Mouse (Mus musculus): ENCODE data around the gene Tmem63a. TPM values are rescaled to one million over a fixed set of nuclear protein-coding genes. Genes with fewer than 3 reads are reported as not detected.
"Not testable (repeated sequence)": the region's sequence is repeated elsewhere in the genome, so short reads cannot be mapped to it uniquely, and the experiment has no call there.

Gene Tmem63a
- polyA plus RNA-seq, 1 experiment from 2014 or later: 8.0 TPM

DNA sequence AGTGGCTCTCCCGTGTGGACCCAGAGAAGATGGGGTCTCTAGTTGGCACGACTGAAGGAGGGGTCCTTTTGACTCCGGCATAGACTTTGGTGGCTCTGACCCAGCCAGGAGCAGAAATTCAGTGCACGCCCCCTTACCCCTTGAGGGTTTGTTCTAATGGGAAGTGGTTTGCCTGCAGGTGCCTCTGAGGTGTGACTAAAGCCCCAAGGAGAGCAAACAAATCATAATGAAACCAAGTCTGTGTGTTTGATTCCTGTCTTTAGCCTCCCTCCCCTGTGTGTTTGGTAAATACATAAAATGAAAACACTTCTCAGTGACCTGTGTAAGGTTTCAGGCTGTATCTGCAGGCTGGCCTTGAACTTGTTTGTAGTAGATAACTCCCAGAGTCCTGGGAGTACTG, 15.9 kb upstream of the Tmem63a start:
- 0 out of 2 replicates have a peak, but pooled peaks cover 6% of the 10 kb centered on the region for H3K27me3 ChIP-seq
- H3K4me1 ChIP-seq (replicated peaks): peaks cover 6% of the 10 kb centered on the region; the same call in 1 of the 2 replicates
- no peak overlapping the region for H3K4me2 ChIP-seq
- H3K9me3 ChIP-seq (replicated peaks): no peaks in the 10 kb centered on the region
- H3K4me3 ChIP-seq (replicated peaks): no peak overlapping the region
- 58% methylated on average over 4 of the region's 4 CpGs for WGBS (ENCODE audit: insufficient replicate concordance)
- no peak for ATAC-seq (ENCODE audit: insufficient read depth)
- no peak overlapping the region for H3K9ac ChIP-seq
- no peak overlapping the region for H3K27ac ChIP-seq (replicated peaks)
- H3K36me3 ChIP-seq (replicated peaks): no peaks in the 10 kb centered on the region

DNA sequence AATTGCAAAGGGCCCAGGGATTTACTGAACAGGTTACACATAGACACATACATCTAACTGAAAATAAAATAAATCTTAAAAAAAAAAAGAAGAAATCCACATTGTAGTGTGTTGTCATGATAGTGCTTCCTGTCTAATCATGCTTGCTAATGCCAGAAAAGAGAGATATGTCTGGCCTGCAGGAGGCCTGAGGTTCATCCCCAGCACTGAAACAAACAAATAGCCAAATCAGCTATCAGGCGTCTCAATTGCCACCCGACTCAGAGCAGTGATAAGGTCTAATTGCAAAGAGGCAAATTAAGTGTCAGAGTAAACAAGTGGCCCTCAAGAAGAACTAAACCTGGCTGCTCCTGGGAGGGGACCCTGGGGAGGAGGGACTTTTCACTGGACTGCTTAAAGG, 12.5 kb upstream of the Tmem63a start:
- peaks cover 11% of the 10 kb centered on the region for H3K4me1 ChIP-seq (replicated peaks)
- H3K27ac ChIP-seq (replicated peaks): no peak overlapping the region
- WGBS (ENCODE audit: insufficient replicate concordance): 26% methylated on average over 2 of the region's 2 CpGs
- ATAC-seq (ENCODE audit: insufficient read depth): no peak
- no peak overlapping the region for H3K4me3 ChIP-seq (replicated peaks)
- no peaks in the 10 kb centered on the region for H3K9me3 ChIP-seq (replicated peaks)
- no peak overlapping the region for H3K4me2 ChIP-seq
- peaks cover 24% of the 10 kb centered on the region for H3K27me3 ChIP-seq
- H3K9ac ChIP-seq: no peak overlapping the region
- no peaks in the 10 kb centered on the region for H3K36me3 ChIP-seq (replicated peaks)

- no peak overlapping the region for H3K4me3 ChIP-seq (replicated peaks)
- H3K36me3 ChIP-seq (replicated peaks): no peaks in the 10 kb centered on the region
- no peak overlapping the region for H3K27ac ChIP-seq (replicated peaks)
- WGBS (ENCODE audit: insufficient replicate concordance): 71% methylated on average over 3 of the region's 3 CpGs
- H3K27me3 ChIP-seq: peaks cover 39% of the 10 kb centered on the region
- H3K9ac ChIP-seq: no peak overlapping the region
- no peak overlapping the region for H3K4me2 ChIP-seq
- H3K9me3 ChIP-seq (replicated peaks): no peaks in the 10 kb centered on the region
- ATAC-seq (ENCODE audit: insufficient read depth): no peak
- peaks cover 26% of the 10 kb centered on the region for H3K4me1 ChIP-seq (replicated peaks)
Measured at GRCm38 (mm10) chr1:180931106-180931505, 11.0 kb upstream of the Tmem63a start.

DNA sequence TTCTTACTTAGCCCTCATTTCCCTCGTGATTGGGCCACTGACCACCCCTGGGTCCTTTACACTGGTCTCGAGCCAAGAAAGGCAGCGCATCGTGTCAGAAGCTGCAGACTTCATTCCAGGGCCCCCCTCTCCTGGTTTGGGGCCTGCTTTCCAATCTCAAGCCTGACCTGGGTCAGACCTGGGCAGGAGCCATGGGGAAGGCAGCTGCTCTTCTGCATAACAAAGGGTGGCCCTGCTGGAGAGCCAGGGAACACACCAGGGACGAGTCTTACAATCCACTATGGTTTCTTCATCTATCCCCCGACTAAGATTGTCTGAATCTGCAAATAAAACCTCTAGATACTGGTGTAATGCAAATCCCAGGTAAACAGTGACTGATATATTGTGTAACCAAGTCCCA, 8.5 kb upstream of the Tmem63a start:
- Histone ChIP-seq H3K9me3 (replicated peaks) (no peaks in the 10 kb centered on the region), H3K4me3 (replicated peaks) (no peak overlapping the region), H3K4me1 (replicated peaks) (peaks cover 46% of the 10 kb centered on the region), H3K4me2 (no peak overlapping the region), H3K27ac (replicated peaks) (no peak overlapping the region), H3K27me3 (peaks cover 37% of the 10 kb centered on the region), H3K36me3 (replicated peaks) (no peaks in the 10 kb centered on the region), H3K9ac (no peak overlapping the region)
- ATAC-seq (ENCODE audit: insufficient read depth): no peak
- WGBS (ENCODE audit: insufficient replicate concordance): 46% methylated on average over 6 of the region's 6 CpGs

DNA sequence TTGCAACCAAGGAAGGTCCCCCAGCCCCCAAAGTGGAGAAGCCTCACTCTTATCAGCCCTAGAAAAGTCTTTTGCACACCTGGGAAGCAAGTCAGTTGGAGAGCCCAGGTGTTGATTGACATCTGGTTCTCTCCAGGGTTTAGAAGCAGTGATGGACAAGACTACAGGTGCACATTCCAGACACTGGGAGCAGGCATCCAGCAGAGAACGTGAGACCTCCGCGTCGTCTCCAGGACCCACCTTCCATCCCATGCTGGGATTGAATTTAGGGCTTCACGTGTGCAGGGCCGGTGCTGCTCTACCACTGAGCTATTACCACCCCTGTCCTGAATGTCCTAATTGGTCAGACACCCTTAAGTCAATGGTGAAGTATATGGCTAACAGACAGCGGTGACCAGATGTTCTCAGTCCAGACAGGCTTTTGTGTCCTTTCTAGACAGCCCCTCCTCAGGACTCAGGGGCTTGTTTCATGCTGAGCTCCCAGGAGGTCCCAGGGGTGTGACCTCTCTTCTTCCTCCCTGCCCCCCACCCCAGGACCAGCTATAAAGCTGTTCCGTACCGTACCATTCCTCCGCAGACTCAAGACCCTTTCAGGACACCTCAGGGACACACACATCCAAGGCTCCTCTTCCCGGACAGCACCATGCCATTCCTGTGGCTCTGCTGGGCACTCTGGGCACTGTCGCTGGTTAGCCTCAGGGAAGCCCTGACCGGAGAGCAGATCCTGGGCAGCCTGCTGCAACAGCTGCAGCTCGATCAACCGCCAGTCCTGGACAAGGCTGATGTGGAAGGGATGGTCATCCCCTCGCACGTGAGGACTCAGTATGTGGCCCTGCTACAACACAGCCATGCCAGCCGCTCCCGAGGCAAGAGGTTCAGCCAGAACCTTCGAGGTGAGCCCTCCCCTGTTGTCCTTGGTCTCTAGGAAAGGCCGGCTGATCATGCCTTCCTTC, 7.4 kb upstream of the Tmem63a start, which contains the start of gene Lefty1:
TSS of gene Lefty1 (plus strand) at position 556 of the 953 bp plus-strand sequence.
- peaks cover 46% of the 10 kb centered on the region for H3K4me1 ChIP-seq (replicated peaks)
- H3K4me2 ChIP-seq: peak within 1 kb of the TSS; percentile 83
- H3K9ac ChIP-seq: 0 out of 2 replicates have a peak within 1 kb of the TSS, but pooled peaks have one; percentile 48
- H3K27me3 ChIP-seq: peaks cover 37% of the 10 kb centered on the region
- H3K27ac ChIP-seq (replicated peaks): no peak within 1 kb of the TSS
- no peaks in the 10 kb centered on the region for H3K9me3 ChIP-seq (replicated peaks)
- peak within 1 kb of the TSS; percentile 58 for H3K4me3 ChIP-seq (replicated peaks)
- ATAC-seq (ENCODE audit: insufficient read depth): no peak
- H3K36me3 ChIP-seq (replicated peaks): no peaks in the 10 kb centered on the region
- WGBS (ENCODE audit: insufficient replicate concordance): 38% methylated on average over 21 of the region's 21 CpGs

- H3K4me1 ChIP-seq (replicated peaks): peaks cover 60% of the 10 kb centered on the region
- peak; percentile 96 for ATAC-seq (ENCODE audit: insufficient read depth)
Measured at GRCm38 (mm10) chr1:180936610-180937398, 5.3 kb upstream of the Tmem63a start.

GRCm38 (mm10) chr1:180937631-180938030, 4.5 kb upstream of the Tmem63a start:
- Histone ChIP-seq H3K4me2 (peak overlapping the region; percentile 83), H3K4me1 (replicated peaks) (peaks cover 66% of the 10 kb centered on the region), H3K27me3 (peaks cover 37% of the 10 kb centered on the region), H3K27ac (replicated peaks) (peak overlapping the region; percentile 69; the same call in 1 of the 2 replicates), H3K9ac (0 out of 2 replicates have a peak overlapping the region, but pooled peaks have one; percentile 48), H3K4me3 (replicated peaks) (peak overlapping the region; percentile 58)
- WGBS (ENCODE audit: insufficient replicate concordance): 64% methylated on average over 13 of the region's 13 CpGs
- not testable (repeated sequence) for H3K36me3 ChIP-seq (replicated peaks); ATAC-seq (ENCODE audit: insufficient read depth); H3K9me3 ChIP-seq (replicated peaks)

More at GRCm38 (mm10) chr1:180936610-180937398, 5.3 kb upstream of the Tmem63a start:
- peak overlapping the region; percentile 58 for H3K4me3 ChIP-seq (replicated peaks)
- H3K36me3 ChIP-seq (replicated peaks); H3K9me3 ChIP-seq (replicated peaks): not testable (repeated sequence)
- peak overlapping the region; percentile 48 for H3K9ac ChIP-seq
- peaks cover 37% of the 10 kb centered on the region for H3K27me3 ChIP-seq
- WGBS (ENCODE audit: insufficient replicate concordance): 3% methylated on average over 40 of the region's 41 CpGs
- peak overlapping the region; percentile 69 for H3K27ac ChIP-seq (replicated peaks)
- H3K4me2 ChIP-seq: peak overlapping the region; percentile 83

DNA sequence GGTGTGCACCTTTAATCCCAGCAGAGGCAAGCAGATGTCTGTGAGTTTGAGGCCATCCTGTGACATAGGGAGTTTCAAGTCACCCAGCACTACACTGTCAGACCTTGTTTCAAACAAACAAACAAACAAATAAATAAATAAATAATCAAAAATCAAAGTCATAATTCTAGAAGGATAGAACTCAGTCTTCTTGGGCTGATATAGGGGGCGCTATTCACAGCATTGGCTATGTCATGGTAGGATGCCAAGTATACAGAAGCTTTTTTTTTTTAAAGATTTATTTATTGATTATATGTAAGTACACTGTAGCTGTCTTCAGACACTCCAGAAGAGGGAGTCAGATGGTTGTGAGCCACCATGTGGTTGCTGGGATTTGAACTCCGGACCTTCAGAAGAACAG, 3.4 kb upstream of the Tmem63a start:
- not testable (repeated sequence) for H3K4me2 ChIP-seq; H3K36me3 ChIP-seq (replicated peaks); H3K9me3 ChIP-seq (replicated peaks); H3K9ac ChIP-seq; H3K27ac ChIP-seq (replicated peaks); ATAC-seq (ENCODE audit: insufficient read depth); H3K4me3 ChIP-seq (replicated peaks)
- peaks cover 75% of the 10 kb centered on the region for H3K4me1 ChIP-seq (replicated peaks)
- H3K27me3 ChIP-seq: peaks cover 27% of the 10 kb centered on the region
- 82% methylated on average over 2 of the region's 2 CpGs for WGBS (ENCODE audit: insufficient replicate concordance)

- ATAC-seq (ENCODE audit: insufficient read depth): no peak
- Histone ChIP-seq H3K4me1 (replicated peaks) (peaks cover 75% of the 10 kb centered on the region), H3K9me3 (replicated peaks) (no peaks in the 10 kb centered on the region), H3K4me2 (peak overlapping the region; percentile 96), H3K27ac (replicated peaks) (no peak overlapping the region), H3K36me3 (replicated peaks) (no peaks in the 10 kb centered on the region), H3K4me3 (replicated peaks) (peak overlapping the region; percentile 92; the same call in 1 of the 2 replicates), H3K27me3 (peaks cover 6% of the 10 kb centered on the region), H3K9ac (peak overlapping the region; percentile 91; the same call in 1 of the 2 replicates)
- 72% methylated on average over 7 of the region's 7 CpGs for WGBS (ENCODE audit: insufficient replicate concordance)
Measured at GRCm38 (mm10) chr1:180940776-180941460, 1.2 kb upstream of the Tmem63a start.

DNA sequence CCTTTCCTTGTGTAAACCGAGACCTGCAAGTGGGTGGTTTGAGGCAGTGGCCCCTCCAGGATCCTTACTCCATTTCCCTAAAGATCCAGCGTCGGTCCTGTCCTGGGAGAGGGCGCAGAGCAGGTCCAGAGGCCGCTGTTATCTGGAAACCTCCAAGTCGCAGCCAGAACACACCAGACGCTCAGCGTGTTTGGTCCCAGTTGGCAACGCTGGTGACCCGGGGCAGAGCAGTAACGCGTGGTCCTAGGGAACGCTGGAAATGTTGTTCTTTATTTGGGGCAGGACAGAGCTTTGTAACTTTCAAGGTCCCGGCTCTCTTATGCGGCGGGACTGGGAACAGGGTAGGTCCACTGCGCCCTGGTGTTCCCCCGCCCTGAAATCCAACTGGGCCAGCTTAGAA, 418 bp upstream of the Tmem63a start:
- peak; percentile 7; the same call in 1 of the 2 replicates for ATAC-seq (ENCODE audit: insufficient read depth)
- H3K4me3 ChIP-seq (replicated peaks): peak overlapping the region; percentile 92
- WGBS (ENCODE audit: insufficient replicate concordance): 6% methylated on average over 18 of the region's 18 CpGs
- H3K4me2 ChIP-seq: peak overlapping the region; percentile 96
- no peaks in the 10 kb centered on the region for H3K27me3 ChIP-seq
- H3K27ac ChIP-seq (replicated peaks): peak overlapping the region; percentile 89
- no peaks in the 10 kb centered on the region for H3K36me3 ChIP-seq (replicated peaks)
- H3K4me1 ChIP-seq (replicated peaks): peaks cover 75% of the 10 kb centered on the region
- H3K9me3 ChIP-seq (replicated peaks): no peaks in the 10 kb centered on the region
- H3K9ac ChIP-seq: peak overlapping the region; percentile 91

Measured in liver, embryonic 15.5 days (tissue).